Mouse (Mus musculus) MEL (cell line): ENCODE data around the gene Pkdcc. TPM values are rescaled to one million over a fixed set of nuclear protein-coding genes. Genes with fewer than 3 reads are reported as not detected.

ENCODE experiments used
- DNase-seq: peaks from one replicate; pipeline ENCODE4 v3.0.0; 2011; ENCODE audit warnings: low read depth, low spot score
- H3K27ac ChIP-seq: 2 replicates; pipeline ENCODE4 v1.5.1; 2012; ENCODE audit warnings: low read depth, mild to moderate bottlenecking, control low read depth, low read length, moderate library complexity; ENCODE audit not compliant: control insufficient read depth
- H3K27me3 ChIP-seq, 2 experiments: fragments of 150-350 bp in 1 of 2; sonication (generic) in 1 of 2; 2 replicates each; pipeline ENCODE4 v1.6.1; 2012; ENCODE audit warnings: low read length in 2 of 2, mild to moderate bottlenecking in 2 of 2, improper control_type of control experiment in 1 of 2, moderate library complexity in 1 of 2; ENCODE audit not compliant: insufficient read depth in 2 of 2, control insufficient read depth in 1 of 2
- H3K36me3 ChIP-seq, 2 experiments: 2 replicates each; pipeline ENCODE4 v1.6.1; 2012 to 2014; ENCODE audit warnings: low read length in 2 of 2, improper control_type of control experiment in 1 of 2, inconsistent platforms in 1 of 2, mild to moderate bottlenecking in 1 of 2; ENCODE audit not compliant: insufficient read depth in 2 of 2, control insufficient read depth in 1 of 2
- H3K4me1 ChIP-seq, 2 experiments: fragments of 150-350 bp in 1 of 2; sonication (generic) in 1 of 2; 2 replicates each; pipeline ENCODE4 v1.6.1; 2012; ENCODE audit warnings: low read length in 2 of 2, improper control_type of control experiment in 1 of 2, mild to moderate bottlenecking in 1 of 2; ENCODE audit not compliant: insufficient read depth in 2 of 2, control insufficient read depth in 1 of 2
- H3K4me3 ChIP-seq, 2 experiments: fragments of 150-350 bp in 1 of 2; sonication (generic) in 1 of 2; 2 replicates each; pipeline ENCODE4 v1.5.1; 2012; ENCODE audit warnings: low read depth in 2 of 2, low read length in 2 of 2, mild to moderate bottlenecking in 2 of 2, moderate library complexity in 2 of 2, control low read depth in 1 of 2, improper control_type of control experiment in 1 of 2; ENCODE audit not compliant: control insufficient read depth in 1 of 2, insufficient read depth in 1 of 2
- H3K79me2 ChIP-seq: 2 replicates; pipeline ENCODE4 v1.6.1; 2012; ENCODE audit warnings: mild to moderate bottlenecking, low read length, moderate library complexity; ENCODE audit not compliant: control insufficient read depth, poor library complexity, insufficient read depth
- H3K9ac ChIP-seq: 2 replicates; pipeline ENCODE4 v1.6.1; 2012; ENCODE audit warnings: low read depth, mild to moderate bottlenecking, control low read depth, low read length, moderate library complexity; ENCODE audit not compliant: control insufficient read depth, poor library complexity, severe bottlenecking
- H3K9me3 ChIP-seq: fragments of 150-350 bp; sonication (generic); replicated peaks from 2 replicates; pipeline ENCODE4 v1.6.1; 2012; ENCODE audit warnings: mild to moderate bottlenecking, low read length, improper control_type of control experiment, moderate library complexity; ENCODE audit not compliant: insufficient read depth
- CHD2 ChIP-seq: IDR thresholded peaks from 2 replicates; pipeline ENCODE4 v1.6.1; 2011; ENCODE audit warnings: low read length, improper control_type of control experiment
- CTCF ChIP-seq, 3 experiments: IDR thresholded peaks in 2 of 3; conservative IDR thresholded peaks in 1 of 3; 2 replicates each; pipeline ENCODE4 v1.5.1; 2011 to 2012; ENCODE audit warnings: low read length in 3 of 3, low read depth in 2 of 3, mild to moderate bottlenecking in 2 of 3, improper control_type of control experiment in 1 of 3, inconsistent platforms in 1 of 3, mixed read lengths in 1 of 3, moderate library complexity in 1 of 3; ENCODE audit not compliant: control insufficient read depth in 1 of 3, insufficient read depth in 1 of 3, poor library complexity in 1 of 3, severe bottlenecking in 1 of 3
- ELF1 ChIP-seq: IDR thresholded peaks from 2 replicates; pipeline ENCODE4 v1.6.1; 2014; ENCODE audit warnings: low read depth, mild to moderate bottlenecking, inconsistent platforms, low read length, improper control_type of control experiment, moderate library complexity
- HCFC1 ChIP-seq: IDR thresholded peaks from 2 replicates; pipeline ENCODE4 v1.6.1; 2012; ENCODE audit warnings: low read depth, mild to moderate bottlenecking, inconsistent platforms, low read length, improper control_type of control experiment, moderate library complexity
- KAT2A ChIP-seq: conservative IDR thresholded peaks from 2 replicates; pipeline ENCODE4 v1.6.1; 2012; ENCODE audit warnings: low read depth, low read length, improper control_type of control experiment, inconsistent platforms
- MAZ ChIP-seq: IDR thresholded peaks from 2 replicates; pipeline ENCODE4 v1.6.1; 2012; ENCODE audit warnings: low read depth, mild to moderate bottlenecking, inconsistent platforms, low read length, improper control_type of control experiment
- MEF2A ChIP-seq: IDR thresholded peaks from 2 replicates; pipeline ENCODE4 v1.6.1; 2014; ENCODE audit warnings: low read depth, mild to moderate bottlenecking, inconsistent platforms, low read length, improper control_type of control experiment; ENCODE audit not compliant: poor library complexity, insufficient replicate concordance, severe bottlenecking; ENCODE audit errors: extremely low read depth
- MXI1 ChIP-seq: IDR thresholded peaks from 2 replicates; pipeline ENCODE4 v1.6.1; 2011; ENCODE audit warnings: mild to moderate bottlenecking, low read depth, low read length, improper control_type of control experiment
- POLR2A ChIP-seq, 2 experiments: IDR thresholded peaks; 2 replicates each; pipeline ENCODE4 v1.6.1; 2011 to 2012; ENCODE audit warnings: low read length in 2 of 2, mild to moderate bottlenecking in 2 of 2, control low read depth in 1 of 2, improper control_type of control experiment in 1 of 2, low read depth in 1 of 2, moderate library complexity in 1 of 2; ENCODE audit not compliant: control insufficient read depth in 1 of 2, insufficient read depth in 1 of 2, poor library complexity in 1 of 2
- POLR2AphosphoS2 ChIP-seq: IDR thresholded peaks from 2 replicates; pipeline ENCODE4 v1.6.1; 2011; ENCODE audit warnings: low read length, improper control_type of control experiment
- SIN3A ChIP-seq: IDR thresholded peaks from 2 replicates; pipeline ENCODE4 v1.6.1; 2012; ENCODE audit warnings: low read length, improper control_type of control experiment, inconsistent platforms
- SMC3 ChIP-seq: IDR thresholded peaks from 2 replicates; pipeline ENCODE4 v1.6.1; 2011; ENCODE audit warnings: low read depth, low read length, improper control_type of control experiment
- UBTF ChIP-seq: IDR thresholded peaks from 2 replicates; pipeline ENCODE4 v1.6.1; 2012; ENCODE audit warnings: low read depth, mild to moderate bottlenecking, inconsistent platforms, low read length, improper control_type of control experiment, moderate library complexity, borderline replicate concordance; ENCODE audit not compliant: insufficient read depth
- USF1 ChIP-seq: IDR thresholded peaks from 2 replicates; pipeline ENCODE4 v1.6.1; 2014; ENCODE audit warnings: low read depth, mild to moderate bottlenecking, inconsistent platforms, low read length, improper control_type of control experiment, moderate library complexity
- ZC3H11A ChIP-seq: IDR thresholded peaks from 2 replicates; pipeline ENCODE4 v1.6.1; 2012; ENCODE audit warnings: low read depth, mild to moderate bottlenecking, inconsistent platforms, low read length, improper control_type of control experiment
- ZNF384 ChIP-seq: IDR thresholded peaks from 2 replicates; pipeline ENCODE4 v1.6.1; 2012; ENCODE audit warnings: low read depth, mild to moderate bottlenecking, inconsistent platforms, low read length, improper control_type of control experiment
- polyA plus RNA-seq, 2 experiments: library from polyadenylated mRNA; stranded (reverse) in 1 of 2; unstranded in 1 of 2; fragments of >175 nt in 1 of 2; fragments of >200 nt in 1 of 2; gene quantifications; 2 replicates each; pipeline versions ENCODE4 v1.2.1 to v1.2.4; 2012; ENCODE audit warnings: low replicate concordance in 2 of 2, low read depth in 1 of 2; ENCODE audit not compliant: insufficient read length in 2 of 2, insufficient read depth in 1 of 2, missing spikeins in 1 of 2
- total RNA-seq: library from RNA; depleted of rRNA; stranded (reverse); fragments of 300-350 nt; gene quantifications from 2 replicates; pipeline ENCODE4 v1.2.3, GENCODE M21; 2012

Gene Pkdcc
- total and polyA plus RNA-seq, 3 experiments, result not detected

GRCm38 (mm10) chr17:83211196-83211595, 3.9 kb upstream of the Pkdcc start:
- no peak overlapping the region for H3K4me3 ChIP-seq
- H3K27ac ChIP-seq, result no peak overlapping the region
- no peak for TF ChIP-seq SIN3A
- TF ChIP-seq MEF2A, result no peak
- no peak for TF ChIP-seq UBTF
- TF ChIP-seq HCFC1, result no peak
- TF ChIP-seq MXI1, result no peak
- no peak for TF ChIP-seq ELF1
- TF ChIP-seq, all 39 proteins: peak for 0
- no peaks in the 10 kb centered on the region for H3K36me3 ChIP-seq
- H3K4me1 ChIP-seq, result no peaks in the 10 kb centered on the region
- no peak overlapping the region for H3K9ac ChIP-seq
- DNase-seq, result no peak
- H3K27me3 ChIP-seq, result no peaks in the 10 kb centered on the region
- no peaks in the 10 kb centered on the region for H3K79me2 ChIP-seq
- H3K9me3 ChIP-seq, result no peaks in the 10 kb centered on the region

- no peaks in the 10 kb centered on the region for H3K79me2 ChIP-seq
- no peak overlapping the region for H3K4me3 ChIP-seq
- H3K27me3 ChIP-seq, result no peaks in the 10 kb centered on the region
- H3K4me1 ChIP-seq, result no peaks in the 10 kb centered on the region
- no peak overlapping the region for H3K27ac ChIP-seq
- TF ChIP-seq SMC3 (no peak), ZC3H11A (no peak), ZNF384 (no peak), POLR2AphosphoS2 (no peak), ELF1 (no peak), KAT2A (no peak), CTCF (IDR thresholded peaks at IDR 0.05 in 2 of 3, conservative IDR thresholded peaks at IDR 0.05 in 1 of 3; ENCODE audit: control insufficient read depth in 1 of 3, insufficient read depth in 1 of 3, low read depth in 2 of 3, low read length in 3 of 3, poor library complexity in 1 of 3, severe bottlenecking in 1 of 3) (no peak), USF1 (no peak), HCFC1 (no peak), MEF2A (no peak), CHD2 (no peak), MAZ (no peak), POLR2A (IDR thresholded peaks at IDR 0.05; ENCODE audit: control insufficient read depth in 1 of 2, insufficient read depth in 1 of 2, low read depth in 1 of 2, low read length in 2 of 2, poor library complexity in 1 of 2) (no peak)
- TF ChIP-seq, all 39 proteins: peak for 0
- no peaks in the 10 kb centered on the region for H3K9me3 ChIP-seq
- no peak overlapping the region for H3K9ac ChIP-seq
- H3K36me3 ChIP-seq, result no peaks in the 10 kb centered on the region
- no peak for DNase-seq
Observed at GRCm38 (mm10) chr17:83212422-83212821, 2.7 kb upstream of the Pkdcc start.
